Mouse (Mus musculus) MEL (cell line): ENCODE data around the gene Trim10.

Experiments
- ETS1 ChIP-seq: IDR thresholded peaks from 2 replicates; pipeline ENCODE4 v1.6.1; 2012; ENCODE audit warnings: low read depth, mild to moderate bottlenecking, inconsistent platforms, low read length, improper control_type of control experiment, moderate library complexity
- POLR2A ChIP-seq, 2 experiments: IDR thresholded peaks; 2 replicates each; pipeline ENCODE4 v1.6.1; 2011 to 2012; ENCODE audit warnings: low read length in 2 of 2, mild to moderate bottlenecking in 2 of 2, control low read depth in 1 of 2, improper control_type of control experiment in 1 of 2, low read depth in 1 of 2, moderate library complexity in 1 of 2; ENCODE audit not compliant: control insufficient read depth in 1 of 2, insufficient read depth in 1 of 2, poor library complexity in 1 of 2

GRCm38 (mm10) chr17:36825525-36825924, 43.8 kb upstream of the Trim10 start:
- TF ChIP-seq ETS1 (no peak), POLR2A (IDR thresholded peaks at IDR 0.05; ENCODE audit: control insufficient read depth in 1 of 2, insufficient read depth in 1 of 2, low read depth in 1 of 2, low read length in 2 of 2, poor library complexity in 1 of 2) (no peak)
